Mouse (Mus musculus): ENCODE results near the gene Aff1. TPM values are rescaled to one million over a fixed set of nuclear protein-coding genes. Genes with fewer than 3 reads are reported as not detected.

Aff1 gene
- polyA plus RNA-seq, 1 experiment from 2014 or later = 21.9 TPM

DNA sequence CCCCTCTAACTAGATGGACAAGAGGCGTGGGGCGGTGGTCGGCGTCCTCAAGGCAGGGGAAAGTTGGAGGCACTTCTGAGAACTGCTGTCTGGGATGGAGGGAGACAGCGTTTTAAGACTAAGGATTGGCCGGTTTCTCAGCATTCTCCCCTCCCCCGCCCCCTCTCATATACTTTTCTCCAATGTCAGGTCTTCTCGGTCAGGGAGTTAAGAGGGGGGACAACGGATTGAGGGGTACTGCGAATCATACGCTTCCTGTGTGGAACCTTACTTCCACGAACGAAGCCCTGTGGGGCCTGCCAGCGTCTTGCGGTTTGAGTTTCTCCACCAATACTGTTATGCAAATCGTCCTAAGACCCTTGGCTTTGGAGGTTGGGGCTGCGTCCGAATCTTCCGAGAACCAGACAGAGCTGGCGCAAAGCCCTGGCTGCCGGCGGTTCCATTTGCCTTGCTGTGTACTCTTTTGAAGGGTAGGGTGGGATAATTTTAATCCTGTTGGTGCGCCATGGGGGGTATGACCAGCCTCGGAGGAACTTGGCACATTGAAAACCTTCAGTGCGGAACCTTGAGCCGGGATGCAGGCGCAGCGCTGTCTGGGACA, 967 bp downstream of the Aff1 start:
- DNase-seq (ENCODE audit: low spot score) = peak; percentile 30

DNA sequence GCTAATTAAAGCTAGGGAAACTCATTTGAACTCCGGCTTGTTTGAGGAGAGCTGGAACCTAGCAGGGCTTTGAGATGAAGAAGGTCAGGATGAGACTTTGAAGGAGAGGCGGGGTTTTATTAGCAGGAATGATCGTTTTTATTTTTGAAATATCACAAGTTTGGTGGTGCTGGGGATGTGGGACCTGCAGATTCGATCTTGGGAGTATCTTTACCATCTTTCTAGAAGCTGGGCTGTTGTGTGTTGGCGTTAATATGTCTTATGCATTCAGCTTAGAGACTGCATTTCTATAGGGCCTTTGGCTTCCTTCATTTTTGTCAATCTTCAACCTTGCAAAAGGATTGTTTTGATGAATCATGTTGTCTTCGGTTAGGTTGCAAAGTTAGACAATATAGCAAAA, 1.9 kb downstream of the Aff1 start:
- DNase-seq (ENCODE audit: low spot score) = no peak

DNA sequence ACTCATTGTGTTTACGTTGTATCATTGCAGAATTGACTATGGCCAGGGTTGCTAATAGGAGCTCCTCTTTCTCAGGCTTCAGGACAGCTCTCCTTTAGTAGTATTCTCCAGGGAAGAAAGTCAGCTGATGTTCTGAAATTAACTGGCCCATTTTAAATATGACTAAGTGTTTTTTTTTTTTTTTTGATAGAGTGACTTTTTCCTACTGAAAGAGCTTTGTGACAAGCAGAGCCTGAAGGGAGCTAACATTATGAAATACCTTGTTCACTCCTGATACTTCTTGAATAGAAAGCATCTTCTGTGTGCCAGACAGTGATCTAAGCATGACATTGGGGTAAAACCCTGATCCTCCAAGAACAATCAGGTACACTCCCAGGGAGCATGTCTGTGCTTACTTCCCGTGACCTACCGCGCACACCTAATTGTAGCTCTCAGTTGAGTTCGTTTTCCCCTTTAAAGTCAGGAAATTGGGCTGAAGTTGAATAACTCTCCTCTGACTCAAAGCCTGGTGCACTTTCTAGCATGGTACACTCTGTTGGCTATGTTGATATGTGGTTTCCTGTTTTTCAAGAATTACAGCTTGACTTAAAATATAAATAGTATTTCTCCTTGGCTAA, 5.8 kb downstream of the Aff1 start:
- DNase-seq (ENCODE audit: low spot score) = no peak

DNA sequence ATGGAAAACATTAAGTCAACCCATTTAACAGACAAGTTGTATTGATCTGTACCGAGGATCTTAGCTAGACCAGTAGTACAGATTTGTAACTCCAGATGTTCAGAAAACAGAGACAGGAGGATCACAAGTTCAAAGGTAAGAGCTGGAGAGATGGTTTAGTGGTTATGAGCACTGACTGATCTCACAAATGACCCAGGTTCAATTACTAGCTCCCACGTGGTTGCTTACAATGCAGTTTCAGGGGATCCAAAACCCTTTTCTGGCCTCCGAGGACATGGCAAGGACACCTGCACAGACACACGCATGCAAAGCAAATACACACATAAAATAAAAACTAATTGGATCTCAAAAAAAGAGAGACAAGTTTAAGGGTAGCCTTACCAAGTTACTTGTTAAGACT, 6.4 kb downstream of the Aff1 start:
- no peak for DNase-seq (ENCODE audit: low spot score)

DNA sequence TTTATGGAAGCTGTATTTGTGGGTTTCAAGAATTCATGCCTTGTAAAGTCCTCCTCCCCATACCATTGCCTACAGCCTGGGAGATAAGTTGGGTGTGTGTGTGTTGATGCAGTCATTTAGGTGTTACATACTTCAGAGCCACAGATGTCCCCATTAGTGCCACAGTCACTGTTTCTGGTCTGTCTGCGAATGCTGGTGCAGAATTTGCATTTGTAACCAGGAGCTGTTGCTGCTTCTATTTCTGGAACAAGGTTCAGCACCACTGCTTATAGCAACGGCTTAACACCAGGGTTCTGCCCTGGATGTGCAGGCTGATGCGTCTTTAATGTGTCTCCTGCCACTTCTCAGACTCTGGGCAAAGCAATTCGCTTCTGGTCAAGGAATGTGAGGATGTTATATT, 7.4 kb downstream of the Aff1 start:
- no peak for DNase-seq (ENCODE audit: low spot score)

DNA sequence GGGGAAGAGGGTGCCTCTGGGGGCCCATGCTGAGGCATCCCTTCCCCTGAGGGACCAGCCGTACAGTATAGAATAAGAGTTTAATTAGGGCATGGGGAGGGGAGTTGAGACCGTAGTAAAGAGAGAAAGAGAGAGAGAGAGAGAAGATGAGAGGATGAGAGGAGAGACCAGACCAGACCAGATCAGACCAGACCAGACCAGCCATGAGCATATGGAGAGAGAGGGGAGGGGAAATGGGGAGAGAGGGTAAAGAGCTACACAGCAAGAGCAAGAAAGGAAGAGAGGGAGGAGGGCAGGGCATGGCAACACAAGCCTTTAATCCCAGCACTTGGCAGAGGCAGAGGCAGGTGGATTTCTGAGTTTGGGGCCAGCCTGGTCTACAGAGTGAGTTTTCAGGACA, 8.5 kb downstream of the Aff1 start:
- DNase-seq (ENCODE audit: low spot score) = no peak

DNA sequence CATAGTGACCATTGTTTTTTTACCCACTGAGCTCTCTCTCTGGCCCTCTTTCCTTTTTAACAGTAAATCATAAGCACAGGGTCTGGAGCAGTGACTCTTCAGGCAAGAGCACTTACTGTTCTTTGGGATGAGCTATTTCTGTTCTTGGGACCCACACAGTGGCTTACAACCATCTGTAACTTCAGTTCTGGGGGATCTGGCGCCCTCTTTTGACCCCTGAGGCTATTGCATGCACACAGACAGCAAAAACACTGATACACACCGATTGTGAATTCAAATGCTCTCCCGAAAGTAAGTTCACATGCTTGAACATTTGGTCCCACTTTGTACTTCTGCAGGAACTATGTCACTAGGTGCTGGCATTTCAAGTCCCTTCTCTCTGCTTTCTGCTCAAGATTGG, 9.3 kb downstream of the Aff1 start:
- peak; percentile 46 for DNase-seq (ENCODE audit: low spot score)

DNA sequence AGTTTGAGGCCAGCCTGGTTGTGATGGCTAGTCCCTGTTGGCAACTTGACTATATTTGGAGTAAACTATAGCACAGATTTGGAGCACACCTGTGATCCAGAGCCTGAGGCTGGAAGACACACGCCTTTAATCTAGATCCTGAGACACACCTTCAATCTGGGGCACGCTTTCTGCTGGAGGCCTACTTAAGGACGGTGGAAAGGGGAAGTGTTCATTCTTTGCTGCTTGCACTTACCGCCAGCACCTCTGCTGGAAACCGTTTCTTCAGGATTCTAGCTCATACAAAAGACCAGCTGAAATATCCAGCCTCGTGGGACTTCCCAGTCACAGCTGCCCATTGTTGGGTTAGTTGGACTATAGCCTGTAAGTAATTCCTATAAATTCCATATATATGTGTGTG, 10.4 kb downstream of the Aff1 start:
- no peak for DNase-seq (ENCODE audit: low spot score)

DNA sequence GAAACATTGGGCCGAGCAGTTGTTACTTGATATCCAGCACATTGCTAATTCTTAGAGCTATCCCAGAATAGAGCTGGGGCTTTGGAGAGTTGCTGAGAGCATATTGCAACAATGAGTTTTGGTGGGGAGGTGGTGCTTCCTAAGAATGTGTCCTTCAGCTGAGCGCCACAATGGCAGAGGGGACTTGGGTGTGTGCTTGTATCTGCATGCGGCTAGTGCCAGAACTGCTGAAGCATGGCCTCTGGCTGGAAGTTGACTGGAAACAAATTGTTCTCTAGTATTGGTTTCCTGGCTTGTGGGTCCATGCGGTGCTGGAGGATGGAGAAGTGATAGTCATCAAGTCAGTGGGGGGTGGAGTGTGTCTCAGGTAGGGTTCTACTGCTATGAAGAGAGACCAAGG, 13.2 kb downstream of the Aff1 start:
- DNase-seq (ENCODE audit: low spot score) = no peak

DNA sequence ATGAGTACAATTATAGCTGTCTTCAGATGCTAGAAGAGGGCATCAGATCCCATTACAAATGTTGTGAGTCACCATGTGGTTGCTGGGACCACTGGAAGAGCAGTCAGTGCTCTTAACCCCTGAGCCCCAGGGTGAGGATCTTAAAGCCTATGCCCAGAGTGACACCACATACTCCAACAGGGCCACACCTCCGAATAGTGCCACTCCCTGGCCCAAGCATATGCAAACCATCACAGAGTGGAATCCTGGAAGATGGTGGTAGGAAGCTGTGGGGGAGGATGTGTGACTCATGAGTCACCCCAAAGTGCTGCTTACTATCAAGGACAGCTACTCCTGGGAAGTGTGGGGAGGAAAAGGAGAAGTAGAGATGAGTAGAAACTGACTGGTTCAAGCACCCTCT, 13.7 kb downstream of the Aff1 start:
- DNase-seq (ENCODE audit: low spot score) = no peak

DNA sequence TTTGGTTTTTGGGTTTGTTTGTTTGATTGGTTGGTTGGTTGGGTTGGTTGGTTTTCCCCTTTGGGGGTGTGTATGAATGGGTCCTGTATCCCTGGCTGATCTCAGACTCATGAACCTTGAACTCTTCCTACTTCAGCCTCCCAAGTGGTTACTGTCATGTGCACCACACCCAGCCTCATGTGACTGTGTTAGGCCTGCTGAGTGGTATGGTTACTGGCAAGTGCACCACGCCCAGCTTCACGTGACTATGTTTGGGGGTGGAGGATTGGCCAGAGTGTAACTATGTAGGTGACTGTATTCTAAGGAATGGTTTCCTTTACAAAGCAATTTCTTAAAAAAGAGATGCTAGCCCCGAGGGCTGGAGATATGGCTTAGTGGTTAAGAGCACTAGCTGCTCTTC, 16.9 kb downstream of the Aff1 start:
- no peak for DNase-seq (ENCODE audit: low spot score)

DNA sequence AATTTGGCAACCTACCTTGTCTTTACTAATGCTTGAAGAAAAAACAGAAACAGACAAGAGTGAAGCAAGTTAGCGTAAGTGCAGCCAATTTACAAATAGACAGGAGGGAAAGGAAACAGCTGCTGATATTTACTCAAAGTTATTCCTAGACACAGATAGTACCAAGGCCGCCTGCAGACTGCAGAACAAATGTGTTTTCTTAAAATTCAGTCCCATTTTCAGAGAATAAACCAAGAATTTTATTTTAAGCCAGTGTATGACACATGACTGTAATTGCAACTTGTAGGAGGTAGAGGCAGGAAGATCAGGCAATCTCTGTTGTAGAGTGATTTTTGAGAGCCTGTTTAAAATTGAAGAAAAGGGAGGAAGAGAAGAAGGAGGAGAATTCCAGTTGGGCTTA, 19.7 kb downstream of the Aff1 start:
- no peak for DNase-seq (ENCODE audit: low spot score)

DNA sequence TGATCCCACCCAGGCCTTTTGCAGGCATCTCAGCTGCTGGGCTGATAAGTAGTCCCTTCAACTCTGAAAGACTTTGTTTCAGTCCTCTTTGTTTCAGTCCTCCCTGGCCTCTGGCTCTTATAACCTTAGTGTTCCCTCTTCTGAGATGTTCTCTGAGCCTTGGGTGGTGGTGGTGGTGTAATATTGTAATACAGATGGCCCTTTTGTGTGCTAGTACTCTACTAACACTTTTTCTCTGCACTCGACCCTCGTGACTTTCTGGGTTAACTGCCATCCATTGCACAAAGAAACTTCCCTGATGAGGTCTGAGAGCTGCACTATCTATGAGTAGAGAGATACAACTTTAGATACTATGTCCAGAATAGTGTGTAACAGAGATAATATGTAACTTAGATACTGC, 21.2 kb downstream of the Aff1 start:
- DNase-seq (ENCODE audit: low spot score) = no peak

DNA sequence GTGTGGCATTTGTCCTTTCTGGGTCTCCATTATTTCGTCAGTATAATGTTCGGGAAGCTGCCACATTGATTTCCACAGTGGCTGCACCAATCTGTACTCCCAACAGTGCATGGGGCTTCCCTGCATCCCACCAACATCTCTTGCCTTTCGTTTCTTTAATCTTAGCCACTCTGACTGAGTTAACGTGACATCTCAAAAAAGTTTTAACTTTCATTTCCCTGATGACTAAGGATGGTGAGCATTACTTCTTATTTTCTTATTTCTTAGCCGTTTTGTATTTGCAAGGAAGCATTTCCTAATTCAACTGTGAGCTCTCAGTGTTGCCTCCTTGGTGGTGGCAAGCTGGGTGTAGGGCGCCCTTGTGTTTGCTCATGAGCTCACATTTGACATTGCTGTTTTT, 22.8 kb downstream of the Aff1 start:
- DNase-seq (ENCODE audit: low spot score) = no peak

DNA sequence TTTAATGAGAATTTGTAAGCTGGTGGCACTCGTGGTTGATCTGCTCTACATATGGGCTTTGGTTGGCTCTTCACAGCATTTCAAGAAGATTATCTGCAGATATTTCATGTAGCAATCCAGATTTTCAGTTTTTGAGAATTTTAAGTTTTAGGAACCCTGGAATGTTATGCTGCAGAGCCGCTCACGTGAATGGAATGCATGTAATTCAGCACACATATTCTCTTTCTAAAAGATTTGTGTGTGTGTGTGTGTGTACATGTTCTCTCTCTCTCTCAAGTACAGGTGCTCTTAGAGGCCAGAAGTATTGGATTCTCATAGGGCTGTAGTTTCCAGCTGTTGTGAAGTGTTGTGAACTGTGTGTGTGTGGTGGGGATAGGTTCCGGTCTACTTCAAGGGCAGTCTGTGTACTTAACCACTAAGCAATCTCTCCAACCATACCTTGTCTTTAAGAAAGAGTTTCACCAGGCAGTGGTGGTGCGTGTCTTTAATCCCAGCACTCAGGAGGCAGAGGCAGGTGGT, 24.7 kb downstream of the Aff1 start:
- peak; percentile 44 for DNase-seq (ENCODE audit: low spot score)

DNA sequence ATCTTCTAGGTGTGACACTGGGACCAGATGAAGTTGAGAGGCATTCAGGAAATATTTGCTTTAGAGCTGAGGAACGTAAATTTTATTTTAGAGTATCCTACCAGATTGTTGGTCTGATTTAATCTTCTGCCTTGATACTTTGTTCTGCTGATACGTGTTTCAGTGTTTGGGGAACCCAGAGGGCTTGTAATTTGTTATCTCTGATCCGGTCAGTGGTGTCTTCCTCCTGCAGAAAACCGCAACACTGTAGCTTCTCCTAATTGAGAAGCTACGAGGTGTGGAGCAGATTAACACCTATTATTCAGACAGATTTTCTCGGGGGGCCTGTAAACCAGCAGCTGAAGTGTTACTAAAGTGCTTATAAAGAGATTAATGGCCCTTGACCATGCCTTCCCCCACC, 27.0 kb downstream of the Aff1 start:
- no peak for DNase-seq (ENCODE audit: low spot score)

DNA sequence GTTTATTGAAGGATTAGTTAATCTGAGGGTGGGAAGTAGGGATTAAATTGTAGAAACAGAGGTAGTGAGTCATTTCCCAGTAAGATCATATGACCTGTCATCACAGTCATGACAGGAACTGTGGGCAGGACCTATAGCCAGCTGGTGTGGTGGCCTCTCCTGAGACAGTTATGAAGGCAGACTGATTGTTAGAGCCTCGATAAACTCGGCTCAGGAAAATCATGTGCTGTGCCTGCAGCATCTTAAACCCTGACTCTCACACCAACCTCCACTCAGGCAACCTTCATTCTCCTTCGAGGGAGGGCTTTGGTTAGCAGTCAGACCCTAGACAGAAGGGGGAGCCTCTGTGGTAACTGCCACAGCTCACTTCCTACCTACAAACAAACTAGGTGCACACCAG, 27.7 kb downstream of the Aff1 start:
- DNase-seq (ENCODE audit: low spot score) = peak; percentile 59

DNA sequence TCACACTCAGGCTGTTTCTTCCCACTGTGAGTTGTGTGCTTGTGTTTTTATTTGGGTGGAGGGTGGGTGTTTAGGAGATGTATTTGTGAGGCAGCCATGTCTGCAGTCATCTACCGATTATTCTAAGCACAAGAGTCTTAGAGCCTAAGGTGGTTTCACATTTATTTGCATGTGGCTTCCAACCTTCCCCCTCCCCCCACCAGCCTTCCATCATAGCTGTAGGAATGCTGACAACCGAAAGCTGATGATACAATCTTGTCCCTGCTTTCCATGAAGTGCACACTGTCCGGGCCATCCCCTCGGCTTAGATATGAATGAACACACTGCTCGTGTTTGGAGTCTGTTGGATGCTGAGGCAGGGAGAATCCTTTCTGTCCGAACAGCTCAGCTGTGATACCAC, 28.8 kb downstream of the Aff1 start:
- no peak for DNase-seq (ENCODE audit: low spot score)

DNA sequence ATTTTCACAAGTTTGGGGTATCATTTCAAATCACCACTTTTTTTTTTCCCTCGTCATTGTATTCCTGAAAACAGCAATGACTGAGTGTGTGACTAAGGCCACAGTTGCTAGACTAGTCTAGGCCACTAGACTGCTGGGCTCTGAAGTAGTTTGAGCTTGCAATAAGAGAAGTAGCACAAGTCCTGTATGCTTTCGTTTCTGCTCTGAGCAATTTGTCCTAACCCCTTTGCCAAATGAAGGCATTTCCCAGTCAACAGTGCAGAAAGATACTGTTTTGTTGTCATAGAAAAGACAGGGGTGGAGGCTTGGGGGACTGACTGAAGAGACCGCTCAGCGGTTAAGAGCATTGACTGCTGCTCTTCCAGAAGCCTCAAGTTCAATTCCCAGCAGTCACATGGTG, 29.3 kb downstream of the Aff1 start:
- DNase-seq (ENCODE audit: low spot score) = no peak

DNA sequence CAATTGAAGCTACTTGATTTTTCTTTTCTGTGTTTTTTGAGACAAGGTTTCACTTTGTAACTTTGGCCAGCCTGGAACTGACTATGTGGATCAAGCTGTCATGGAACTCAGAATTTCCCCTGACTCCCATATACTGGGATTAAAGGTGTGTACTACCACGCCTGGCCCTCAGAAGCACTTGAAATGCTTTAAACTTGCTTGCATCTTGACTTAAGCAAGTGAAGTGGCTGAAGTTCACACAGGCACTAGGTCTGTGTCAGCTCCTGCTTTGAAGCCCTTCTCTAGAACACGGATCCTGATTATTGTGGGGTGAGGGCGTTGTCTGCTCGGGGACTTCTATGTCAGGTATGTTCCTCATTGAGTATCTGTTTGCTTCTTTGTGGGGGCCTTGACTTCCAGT, 30.5 kb downstream of the Aff1 start:
- no peak for DNase-seq (ENCODE audit: low spot score)

DNA sequence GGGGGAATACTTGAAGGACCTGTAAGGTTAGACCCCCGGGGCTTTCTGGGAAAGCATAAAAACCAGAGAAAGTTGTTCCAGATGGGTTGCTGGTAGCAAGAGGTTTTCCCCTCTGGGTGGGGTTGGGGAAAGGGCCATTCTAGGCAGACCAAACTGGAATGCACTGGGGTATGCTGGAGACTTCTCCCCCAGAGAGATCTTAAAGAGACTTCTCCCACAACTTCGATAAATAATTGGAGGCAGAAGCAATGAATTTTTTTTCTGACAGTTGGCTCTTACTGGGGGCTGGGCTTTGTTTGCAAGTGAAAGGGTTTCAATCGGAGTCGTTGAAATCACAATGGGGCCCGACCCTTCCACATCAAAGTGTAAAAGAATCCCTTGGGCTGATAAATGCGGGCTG, 32.2 kb downstream of the Aff1 start:
- no peak for DNase-seq (ENCODE audit: low spot score)

DNA sequence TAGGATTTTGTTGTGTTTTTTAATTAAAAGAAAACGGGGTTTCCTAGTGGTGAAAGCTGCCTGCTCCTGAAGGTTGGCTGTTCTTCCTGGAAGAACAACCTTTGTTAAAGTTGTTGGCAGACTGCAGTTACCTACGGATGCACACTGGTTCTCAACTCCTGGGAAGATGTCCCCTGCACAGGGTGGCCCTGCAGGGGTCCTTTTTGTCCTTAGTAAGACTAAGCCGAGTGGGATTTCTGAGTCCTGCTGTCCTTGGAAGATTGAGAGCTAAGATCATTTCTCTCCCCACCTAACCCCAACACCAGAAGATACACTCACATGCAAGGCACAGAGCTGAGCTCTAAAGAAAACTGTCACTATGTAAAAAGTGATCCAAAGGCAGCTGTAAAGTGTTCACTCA, 32.6 kb downstream of the Aff1 start:
- no peak for DNase-seq (ENCODE audit: low spot score)

DNA sequence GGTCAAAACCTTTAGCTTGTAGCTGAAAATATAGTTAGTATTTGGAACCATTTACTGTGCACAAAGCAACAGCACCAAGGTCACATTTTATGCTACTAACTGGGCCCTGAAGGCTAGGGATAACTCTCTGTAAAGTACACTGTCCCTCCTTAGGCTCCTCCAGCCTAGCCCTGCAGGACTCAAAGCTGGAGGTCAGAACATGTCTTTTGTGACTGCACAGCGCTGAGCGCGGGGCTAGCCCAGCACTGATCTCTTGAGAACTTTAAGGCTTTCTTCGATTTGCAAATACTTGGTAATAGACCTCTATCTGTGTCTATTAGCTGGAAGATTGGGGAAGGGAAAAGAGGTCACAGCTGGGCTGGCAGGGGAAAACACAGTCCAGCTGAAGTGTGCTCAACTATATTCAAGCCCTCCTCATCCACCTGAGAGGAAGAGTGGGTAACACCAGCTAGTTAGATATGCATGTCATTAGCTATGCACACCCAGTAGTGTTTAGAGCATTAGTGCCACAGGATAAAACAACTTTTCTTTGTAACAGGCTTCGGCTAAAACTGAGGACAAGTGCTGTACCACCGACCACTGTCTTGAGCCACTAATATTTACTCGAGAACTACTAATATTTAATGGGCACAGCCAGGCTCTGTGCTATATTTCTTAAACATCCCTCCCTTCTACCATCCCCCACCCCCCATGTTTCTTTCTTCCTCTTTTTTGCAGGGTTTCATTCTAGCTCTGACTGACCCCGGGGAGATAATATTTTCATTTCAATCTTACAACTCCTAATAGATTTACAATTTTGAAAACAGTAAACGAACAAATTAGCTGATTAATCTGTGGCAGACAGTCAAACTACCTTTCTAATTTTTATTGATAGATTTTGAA, 33.3 kb downstream of the Aff1 start:
- no peak for DNase-seq (ENCODE audit: low spot score)
